Mouse (Mus musculus): ENCODE data around the gene Fbxo48.

DNA sequence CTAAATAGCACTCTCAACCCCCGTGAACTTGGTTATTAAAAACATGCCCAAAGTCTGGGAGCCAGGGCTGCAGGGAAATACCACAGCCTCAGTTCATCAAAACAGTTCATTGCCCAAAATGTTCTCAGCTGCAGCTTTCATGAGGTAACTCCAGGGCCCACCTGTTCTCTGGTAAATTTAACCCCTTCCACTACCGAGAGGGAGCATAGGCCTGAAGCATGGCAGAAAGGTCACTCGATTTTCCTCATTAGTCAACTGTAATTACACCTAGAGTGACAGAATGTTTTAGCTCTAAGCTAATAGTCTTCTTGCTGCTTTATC is 46.2 kb upstream of the Fbxo48 start:
- TF ChIP-seq POLR2A (IDR thresholded peaks at IDR 0.05; ENCODE audit: borderline replicate concordance, low read depth, low read length), result no peak
- no peak for TF ChIP-seq CTCF (IDR thresholded peaks at IDR 0.05; ENCODE audit: low read depth, low read length)

All from bone marrow macrophage, adult 2 months (primary cell).